Mouse (Mus musculus): ENCODE data around the gene Pigyl.

Pigyl gene

GRCm38 (mm10) chr9:22196412-22196811 is 39.8 kb downstream of the Pigyl start:
- no peak for DNase-seq (ENCODE audit: low read depth, low spot score)

All from CD4-positive helper T cell, adult 2 months (primary cell).